Mouse (Mus musculus): ENCODE results near the gene Sbf2. TPM values are rescaled to one million over a fixed set of nuclear protein-coding genes. Genes with fewer than 3 reads are reported as not detected.

Sbf2 gene
- total RNA-seq, 2 experiments from 2014 or later = 0.35 TPM; not detected in 1

- ATAC-seq (replicated peaks; ENCODE audit: low FRiP score, low TSS enrichment, poor library complexity, severe bottlenecking) = no peak
Observed at GRCm38 (mm10) chr7:110631136-110631888, 16.6 kb upstream of the Sbf2 start.

GRCm38 (mm10) chr7:110629892-110630666, 15.4 kb upstream of the Sbf2 start:
- ATAC-seq (replicated peaks; ENCODE audit: low FRiP score, low TSS enrichment, poor library complexity, severe bottlenecking) = peak; percentile 65

GRCm38 (mm10) chr7:110628611-110629354, 14.1 kb upstream of the Sbf2 start:
- no peak for ATAC-seq (replicated peaks; ENCODE audit: low FRiP score, low TSS enrichment, poor library complexity, severe bottlenecking)

GRCm38 (mm10) chr7:110628273-110628600, 13.5 kb upstream of the Sbf2 start:
- ATAC-seq (replicated peaks; ENCODE audit: low FRiP score, low TSS enrichment, poor library complexity, severe bottlenecking) = no peak

GRCm38 (mm10) chr7:110627486-110628272, 13.0 kb upstream of the Sbf2 start, which contains the start of gene Adm:
Gene Adm, plus strand, starts transcription at chr7:110627661.
- ATAC-seq (replicated peaks; ENCODE audit: low FRiP score, low TSS enrichment, poor library complexity, severe bottlenecking) = 0 out of 2 replicates have a peak, but pooled peaks have one; percentile 38

- ATAC-seq (replicated peaks; ENCODE audit: low FRiP score, low TSS enrichment, poor library complexity, severe bottlenecking) = no peak
Observed at GRCm38 (mm10) chr7:110627099-110627482, 12.4 kb upstream of the Sbf2 start.

- no peak for ATAC-seq (replicated peaks; ENCODE audit: low FRiP score, low TSS enrichment, poor library complexity, severe bottlenecking)
Observed at GRCm38 (mm10) chr7:110626186-110627098, 11.7 kb upstream of the Sbf2 start.

- no peak for ATAC-seq (replicated peaks; ENCODE audit: low FRiP score, low TSS enrichment, poor library complexity, severe bottlenecking)
Observed at GRCm38 (mm10) chr7:110625489-110625888, 10.8 kb upstream of the Sbf2 start.

- no peak for ATAC-seq (replicated peaks; ENCODE audit: low FRiP score, low TSS enrichment, poor library complexity, severe bottlenecking)
Observed at GRCm38 (mm10) chr7:110624961-110625360, 10.2 kb upstream of the Sbf2 start.

GRCm38 (mm10) chr7:110624067-110624466, 9.3 kb upstream of the Sbf2 start:
- ATAC-seq (replicated peaks; ENCODE audit: low FRiP score, low TSS enrichment, poor library complexity, severe bottlenecking) = no peak

GRCm38 (mm10) chr7:110619086-110619611, 4.4 kb upstream of the Sbf2 start:
- ATAC-seq (replicated peaks; ENCODE audit: low FRiP score, low TSS enrichment, poor library complexity, severe bottlenecking) = peak; percentile 90

GRCm38 (mm10) chr7:110615792-110616191, 1.1 kb upstream of the Sbf2 start:
- no peak for ATAC-seq (replicated peaks; ENCODE audit: low FRiP score, low TSS enrichment, poor library complexity, severe bottlenecking)

- no peak for ATAC-seq (replicated peaks; ENCODE audit: low FRiP score, low TSS enrichment, poor library complexity, severe bottlenecking)
Observed at GRCm38 (mm10) chr7:110615151-110615631, 469 bp upstream of the Sbf2 start.

GRCm38 (mm10) chr7:110613381-110614132, 1.2 kb downstream of the Sbf2 start:
- peak; percentile 51; the same call in 1 of the 2 replicates for ATAC-seq (replicated peaks; ENCODE audit: low FRiP score, low TSS enrichment, poor library complexity, severe bottlenecking)

GRCm38 (mm10) chr7:110606906-110607305, 7.8 kb downstream of the Sbf2 start:
- no peak for ATAC-seq (replicated peaks; ENCODE audit: low FRiP score, low TSS enrichment, poor library complexity, severe bottlenecking)

- no peak for ATAC-seq (replicated peaks; ENCODE audit: low FRiP score, low TSS enrichment, poor library complexity, severe bottlenecking)
Observed at GRCm38 (mm10) chr7:110605476-110605875, 9.2 kb downstream of the Sbf2 start.

- no peak for ATAC-seq (replicated peaks; ENCODE audit: low FRiP score, low TSS enrichment, poor library complexity, severe bottlenecking)
Observed at GRCm38 (mm10) chr7:110597141-110597540, 17.6 kb downstream of the Sbf2 start.

All from megakaryocyte-erythroid progenitor cell, adult 5-6 weeks (primary cell).